Mouse (Mus musculus): ENCODE data around the gene Wfikkn1. TPM values are rescaled to one million over a fixed set of nuclear protein-coding genes. Genes with fewer than 3 reads are reported as not detected.

Gene Wfikkn1
- polyA plus RNA-seq, 1 experiment from 2014 or later: 0.56 TPM

GRCm38 (mm10) chr17:25837533-25837932 is 43.1 kb downstream of the Wfikkn1 start:
- no peaks in the 10 kb centered on the region for H3K9me3 ChIP-seq (replicated peaks; ENCODE audit: control insufficient read depth, low read length)
- H3K27ac ChIP-seq (ENCODE audit: low read length): no peak overlapping the region
- peak overlapping the region; percentile 71; the same call in 1 of the 2 replicates for H3K9ac ChIP-seq (ENCODE audit: low read length)
- ATAC-seq (ENCODE audit: insufficient read depth, low FRiP score): no peak
- 56% methylated on average over 3 of the region's 3 CpGs for WGBS
- peaks cover 34% of the 10 kb centered on the region for H3K4me1 ChIP-seq (ENCODE audit: control insufficient read depth, insufficient read depth, low read length)
- peaks cover 34% of the 10 kb centered on the region for H3K36me3 ChIP-seq (ENCODE audit: control insufficient read depth, insufficient read depth, low read length)
- no peak overlapping the region for H3K4me3 ChIP-seq (replicated peaks; ENCODE audit: low read length)
- 0 out of 2 replicates have a peak overlapping the region, but pooled peaks have one; percentile 64 for H3K4me2 ChIP-seq (ENCODE audit: low read depth, low read length)
- H3K27me3 ChIP-seq (ENCODE audit: control insufficient read depth, insufficient read depth, low read length): no peaks in the 10 kb centered on the region

GRCm38 (mm10) chr17:25837076-25837410 is 43.6 kb downstream of the Wfikkn1 start, which contains the start of gene Rhbdl1:
TSS of gene Rhbdl1 (minus strand) at chr17:25837295.
- H3K36me3 ChIP-seq (ENCODE audit: control insufficient read depth, insufficient read depth, low read length): peaks cover 34% of the 10 kb centered on the region
- H3K9ac ChIP-seq (ENCODE audit: low read length): peak within 1 kb of the TSS; percentile 71
- H3K4me3 ChIP-seq (replicated peaks; ENCODE audit: low read length): peak within 1 kb of the TSS; percentile 36
- H3K4me2 ChIP-seq (ENCODE audit: low read depth, low read length): peak within 1 kb of the TSS; percentile 64
- H3K9me3 ChIP-seq (replicated peaks; ENCODE audit: control insufficient read depth, low read length): no peaks in the 10 kb centered on the region
- H3K4me1 ChIP-seq (ENCODE audit: control insufficient read depth, insufficient read depth, low read length): peaks cover 35% of the 10 kb centered on the region
- H3K27ac ChIP-seq (ENCODE audit: low read length): no peak within 1 kb of the TSS
- WGBS: 3% methylated on average over 29 of the region's 29 CpGs
- no peaks in the 10 kb centered on the region for H3K27me3 ChIP-seq (ENCODE audit: control insufficient read depth, insufficient read depth, low read length)
- ATAC-seq (ENCODE audit: insufficient read depth, low FRiP score): no peak

- Histone ChIP-seq H3K27me3 (ENCODE audit: control insufficient read depth, insufficient read depth, low read length) (no peaks in the 10 kb centered on the region), H3K4me1 (ENCODE audit: control insufficient read depth, insufficient read depth, low read length) (peaks cover 40% of the 10 kb centered on the region), H3K9ac (ENCODE audit: low read length) (peak overlapping the region; percentile 71), H3K4me3 (replicated peaks; ENCODE audit: low read length) (peak overlapping the region; percentile 36), H3K27ac (ENCODE audit: low read length) (no peak overlapping the region), H3K4me2 (ENCODE audit: low read depth, low read length) (peak overlapping the region; percentile 64), H3K36me3 (ENCODE audit: control insufficient read depth, insufficient read depth, low read length) (peaks cover 32% of the 10 kb centered on the region), H3K9me3 (replicated peaks; ENCODE audit: control insufficient read depth, low read length) (no peaks in the 10 kb centered on the region)
- WGBS: 23% methylated on average over 23 of the region's 23 CpGs
- ATAC-seq (ENCODE audit: insufficient read depth, low FRiP score): no peak
Measured at GRCm38 (mm10) chr17:25836397-25837075, 44.1 kb downstream of the Wfikkn1 start.

GRCm38 (mm10) chr17:25835816-25836215 is 44.8 kb downstream of the Wfikkn1 start:
- peaks cover 30% of the 10 kb centered on the region for H3K36me3 ChIP-seq (ENCODE audit: control insufficient read depth, insufficient read depth, low read length)
- 91% methylated on average over 16 of the region's 16 CpGs for WGBS
- 0 out of 2 replicates have a peak overlapping the region, but pooled peaks have one; percentile 26 for H3K27ac ChIP-seq (ENCODE audit: low read length)
- ATAC-seq (ENCODE audit: insufficient read depth, low FRiP score): no peak
- peaks cover 47% of the 10 kb centered on the region for H3K4me1 ChIP-seq (ENCODE audit: control insufficient read depth, insufficient read depth, low read length)
- H3K4me3 ChIP-seq (replicated peaks; ENCODE audit: low read length): 0 out of 2 replicates have a peak overlapping the region, but pooled peaks have one; percentile 36
- H3K9ac ChIP-seq (ENCODE audit: low read length): 0 out of 2 replicates have a peak overlapping the region, but pooled peaks have one; percentile 71
- no peaks in the 10 kb centered on the region for H3K27me3 ChIP-seq (ENCODE audit: control insufficient read depth, insufficient read depth, low read length)
- H3K9me3 ChIP-seq (replicated peaks; ENCODE audit: control insufficient read depth, low read length): no peaks in the 10 kb centered on the region
- H3K4me2 ChIP-seq (ENCODE audit: low read depth, low read length): 0 out of 2 replicates have a peak overlapping the region, but pooled peaks have one; percentile 64

- no peak overlapping the region for H3K4me3 ChIP-seq (replicated peaks; ENCODE audit: low read length)
- H3K9ac ChIP-seq (ENCODE audit: low read length): no peak overlapping the region
- no peaks in the 10 kb centered on the region for H3K27me3 ChIP-seq (ENCODE audit: control insufficient read depth, insufficient read depth, low read length)
- peaks cover 52% of the 10 kb centered on the region for H3K4me1 ChIP-seq (ENCODE audit: control insufficient read depth, insufficient read depth, low read length)
- no peak for ATAC-seq (ENCODE audit: insufficient read depth, low FRiP score)
- H3K9me3 ChIP-seq (replicated peaks; ENCODE audit: control insufficient read depth, low read length): no peaks in the 10 kb centered on the region
- H3K36me3 ChIP-seq (ENCODE audit: control insufficient read depth, insufficient read depth, low read length): peaks cover 32% of the 10 kb centered on the region
- H3K4me2 ChIP-seq (ENCODE audit: low read depth, low read length): peak overlapping the region; percentile 81; the same call in 1 of the 2 replicates
- no peak overlapping the region for H3K27ac ChIP-seq (ENCODE audit: low read length)
- WGBS: 86% methylated on average over 7 of the region's 7 CpGs
Measured at GRCm38 (mm10) chr17:25835301-25835700, 45.4 kb downstream of the Wfikkn1 start.

- Histone ChIP-seq H3K27me3 (ENCODE audit: control insufficient read depth, insufficient read depth, low read length) (no peaks in the 10 kb centered on the region), H3K9me3 (replicated peaks; ENCODE audit: control insufficient read depth, low read length) (no peaks in the 10 kb centered on the region), H3K27ac (ENCODE audit: low read length) (peak overlapping the region; percentile 99), H3K4me1 (ENCODE audit: control insufficient read depth, insufficient read depth, low read length) (peaks cover 58% of the 10 kb centered on the region), H3K36me3 (ENCODE audit: control insufficient read depth, insufficient read depth, low read length) (peaks cover 29% of the 10 kb centered on the region), H3K4me2 (ENCODE audit: low read depth, low read length) (peak overlapping the region; percentile 81), H3K4me3 (replicated peaks; ENCODE audit: low read length) (peak overlapping the region; percentile 90), H3K9ac (ENCODE audit: low read length) (peak overlapping the region; percentile 90)
- no peak for ATAC-seq (ENCODE audit: insufficient read depth, low FRiP score)
- 75% methylated on average over 12 of the region's 12 CpGs for WGBS
Measured at GRCm38 (mm10) chr17:25834595-25835222, 45.9 kb downstream of the Wfikkn1 start.

GRCm38 (mm10) chr17:25833961-25834594 is 46.6 kb downstream of the Wfikkn1 start:
- peak overlapping the region; percentile 81 for H3K4me2 ChIP-seq (ENCODE audit: low read depth, low read length)
- 11% methylated on average over 6 of the region's 6 CpGs for WGBS
- peak overlapping the region; percentile 90 for H3K9ac ChIP-seq (ENCODE audit: low read length)
- H3K4me1 ChIP-seq (ENCODE audit: control insufficient read depth, insufficient read depth, low read length): peaks cover 59% of the 10 kb centered on the region
- ATAC-seq (ENCODE audit: insufficient read depth, low FRiP score): no peak
- peak overlapping the region; percentile 90 for H3K4me3 ChIP-seq (replicated peaks; ENCODE audit: low read length)
- H3K9me3 ChIP-seq (replicated peaks; ENCODE audit: control insufficient read depth, low read length): no peaks in the 10 kb centered on the region
- peak overlapping the region; percentile 99 for H3K27ac ChIP-seq (ENCODE audit: low read length)
- no peaks in the 10 kb centered on the region for H3K27me3 ChIP-seq (ENCODE audit: control insufficient read depth, insufficient read depth, low read length)
- peaks cover 24% of the 10 kb centered on the region for H3K36me3 ChIP-seq (ENCODE audit: control insufficient read depth, insufficient read depth, low read length)

- peak within 1 kb of the TSS; percentile 92 for H3K9ac ChIP-seq (ENCODE audit: low read length)
- peak; percentile 77 for ATAC-seq (ENCODE audit: insufficient read depth, low FRiP score)
- H3K27ac ChIP-seq (ENCODE audit: low read length): peak within 1 kb of the TSS; percentile 99
- peaks cover 62% of the 10 kb centered on the region for H3K4me1 ChIP-seq (ENCODE audit: control insufficient read depth, insufficient read depth, low read length)
- H3K9me3 ChIP-seq (replicated peaks; ENCODE audit: control insufficient read depth, low read length): no peaks in the 10 kb centered on the region
- H3K4me3 ChIP-seq (replicated peaks; ENCODE audit: low read length): peak within 1 kb of the TSS; percentile 90
- H3K4me2 ChIP-seq (ENCODE audit: low read depth, low read length): peak within 1 kb of the TSS; percentile 88
- under 1% methylated on average over 24 of the region's 24 CpGs for WGBS
- H3K27me3 ChIP-seq (ENCODE audit: control insufficient read depth, insufficient read depth, low read length): no peaks in the 10 kb centered on the region
- peaks cover 20% of the 10 kb centered on the region for H3K36me3 ChIP-seq (ENCODE audit: control insufficient read depth, insufficient read depth, low read length)
Measured at GRCm38 (mm10) chr17:25833291-25833663, 47.4 kb downstream of the Wfikkn1 start, which contains the start of gene Stub1. TSS of gene Stub1 (minus strand) at chr17:25833404.

All from stomach, embryonic 16.5 days (tissue).